Mouse (Mus musculus) midbrain, embryonic 11.5 days (tissue): ENCODE measurements around the gene AA986860. TPM values are rescaled to one million over a fixed set of nuclear protein-coding genes. Genes with fewer than 3 reads are reported as not detected.
A peak's percentile ranks its signal among the peaks of the same experiment; 100 is the strongest.

Experiments used
- ATAC-seq: fragments of 200-750 bp; cut with Nextera tagmentation; 2 replicates; pipeline ENCODE4 v1.8.0; 2017; ENCODE audit warnings: moderate TSS enrichment, moderate library complexity; ENCODE audit not compliant: low FRiP score
- DNase-seq: peaks from one replicate; pipeline ENCODE4 v3.0.0; 2015; ENCODE audit warnings: low spot score; ENCODE audit errors: missing footprints
- H3K27ac ChIP-seq: fragments of 300-500 bp; sonication (generic); 2 replicates; pipeline ENCODE4 v1.5.1; 2014; ENCODE audit warnings: low read depth, low read length
- H3K27me3 ChIP-seq: fragments of 300-500 bp; sonication (generic); 2 replicates; pipeline ENCODE4 v1.6.1; 2014; ENCODE audit warnings: mild to moderate bottlenecking, low read length, moderate library complexity, mixed read lengths; ENCODE audit not compliant: control insufficient read depth, insufficient read depth
- H3K36me3 ChIP-seq: fragments of 300-500 bp; sonication (generic); 2 replicates; pipeline ENCODE4 v1.6.1; 2014; ENCODE audit warnings: mild to moderate bottlenecking, low read length, moderate library complexity, mixed read lengths; ENCODE audit not compliant: control insufficient read depth, insufficient read depth
- H3K4me1 ChIP-seq: fragments of 300-500 bp; sonication (generic); 2 replicates; pipeline ENCODE4 v1.6.1; 2014; ENCODE audit warnings: low read length; ENCODE audit not compliant: control insufficient read depth, insufficient read depth
- H3K4me2 ChIP-seq: fragments of 300-500 bp; sonication (generic); 2 replicates; pipeline ENCODE4 v1.6.1; 2014; ENCODE audit warnings: mild to moderate bottlenecking, moderate library complexity
- H3K4me3 ChIP-seq: fragments of 300-500 bp; sonication (generic); 2 replicates; pipeline ENCODE4 v1.5.1; 2014; ENCODE audit warnings: low read depth, low read length
- H3K9ac ChIP-seq: fragments of 300-500 bp; sonication (generic); 2 replicates; pipeline ENCODE4 v1.6.1; 2014; ENCODE audit warnings: low read length
- H3K9me3 ChIP-seq: fragments of 300-500 bp; sonication (generic); 2 replicates; pipeline ENCODE4 v1.6.1; 2016; ENCODE audit warnings: low read length; ENCODE audit not compliant: control insufficient read depth
- WGBS: fragments of 180-500 bp; shearing (Covaris S2); extraction: QIAGEN DNeasy Blood & Tissue Kit; methylation state at CpG from one replicate; pipeline ENCODE4 v1.1.7; 2014; 5-methylcytosine and 5-hydroxymethylcytosine counted together
- polyA plus RNA-seq: library from polyadenylated mRNA; unstranded; fragments of >200 nt; fragmentation: Nextera tagmentation; extraction: Ambion mirVana; gene quantifications from 2 replicates; pipeline ENCODE4 v1.2.1, GENCODE M21; 2014

The AA986860 gene
- 0.29 and 0.37 TPM in 2 replicates for polyA plus RNA-seq

DNA sequence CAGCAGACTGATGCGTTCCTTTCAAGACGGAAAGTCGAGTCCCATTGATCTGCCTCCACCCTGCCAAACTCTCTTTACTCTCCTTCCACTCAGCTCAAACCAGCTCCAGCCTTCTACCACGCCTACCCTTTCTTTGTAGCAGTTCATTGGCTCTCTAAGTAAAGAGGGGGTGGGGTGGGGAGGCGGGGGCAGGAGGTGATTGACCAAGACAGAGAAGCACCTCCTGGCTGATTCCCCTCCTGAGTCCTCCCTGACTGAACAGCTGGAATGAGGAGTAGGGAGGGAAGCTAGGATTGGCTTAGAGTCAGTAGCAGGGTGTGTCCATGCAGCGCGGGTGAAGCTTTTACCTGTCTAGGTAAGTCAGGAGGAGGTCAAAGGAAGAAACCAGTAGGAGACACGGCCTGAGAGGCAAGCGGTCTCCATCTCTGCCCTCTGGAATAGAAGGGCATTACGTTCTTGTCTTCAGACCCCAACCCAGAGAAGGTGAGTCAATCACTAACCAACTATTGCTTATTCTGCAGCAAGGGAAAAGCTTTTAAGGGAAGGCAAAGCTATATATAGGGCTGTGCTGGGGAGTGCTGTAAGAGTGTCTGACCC, at the start of gene AA986860:
AA986860 (plus strand) TSS at position 236 of the 597 bp plus-strand sequence.
- ATAC-seq, result peak; percentile 70
- 7% methylated on average over 10 of the region's 10 CpGs for WGBS

DNA sequence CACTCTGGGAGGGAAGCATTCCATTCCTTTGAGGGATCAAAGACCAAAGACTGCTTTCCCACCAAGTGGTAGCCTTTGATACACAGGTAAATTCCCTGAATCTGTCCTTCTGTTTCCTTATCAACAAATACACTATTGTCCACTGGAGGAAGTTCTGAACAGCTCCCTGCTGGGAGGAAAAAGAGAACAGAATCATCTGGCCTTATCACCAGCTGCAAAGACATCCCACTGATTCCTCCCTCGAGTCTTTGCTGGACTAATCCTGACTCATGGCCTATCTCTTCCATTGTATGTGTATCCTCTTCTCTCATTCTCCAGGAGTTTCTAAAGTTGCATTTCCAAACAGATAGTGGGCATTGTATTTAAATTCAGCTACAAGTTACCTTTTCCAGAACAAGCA, 47.9 kb upstream of the AA986860 start:
- Histone ChIP-seq H3K4me3 (no peak overlapping the region), H3K9me3 (no peaks in the 10 kb centered on the region), H3K4me1 (no peaks in the 10 kb centered on the region), H3K36me3 (no peaks in the 10 kb centered on the region), H3K27ac (no peak overlapping the region), H3K9ac (no peak overlapping the region), H3K4me2 (no peak overlapping the region), H3K27me3 (no peaks in the 10 kb centered on the region)
- ATAC-seq (no peak), DNase-seq (no peak)
- 35% methylated on average over 1 of the region's 1 CpGs for WGBS

More for the DNA sequence above, at the start of gene AA986860:
- H3K4me2 ChIP-seq, result peak within 1 kb of the TSS; percentile 10; the same call in 1 of the 2 replicates
- no peak within 1 kb of the TSS for H3K4me3 ChIP-seq
- H3K9me3 ChIP-seq, result no peaks in the 10 kb centered on the region
- peak; percentile 79 for DNase-seq
- peaks cover 4% of the 10 kb centered on the region; the same call in 1 of the 2 replicates for H3K4me1 ChIP-seq
- no peak within 1 kb of the TSS for H3K27ac ChIP-seq
- no peak within 1 kb of the TSS for H3K9ac ChIP-seq
- H3K36me3 ChIP-seq, result no peaks in the 10 kb centered on the region
- no peaks in the 10 kb centered on the region for H3K27me3 ChIP-seq

DNA sequence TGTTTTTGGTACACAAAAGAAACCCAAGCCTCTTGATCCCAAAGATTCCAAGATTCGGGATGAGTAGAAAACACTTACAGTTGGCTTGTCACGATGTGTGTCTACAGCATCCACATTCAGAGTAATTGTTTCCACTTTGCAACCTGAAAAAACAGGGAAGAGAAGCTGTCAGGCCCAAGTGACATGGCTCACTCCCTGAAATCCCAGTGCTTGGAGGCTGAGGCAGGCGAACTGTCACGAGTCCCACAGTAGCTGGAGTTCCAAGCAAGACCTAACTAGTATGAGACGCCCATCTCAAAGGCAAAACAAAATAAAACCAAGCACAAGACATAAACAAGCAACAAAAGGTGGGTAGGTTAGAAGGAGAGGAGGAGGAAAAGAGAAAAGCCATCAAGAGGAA, 33.2 kb upstream of the AA986860 start:
- Histone ChIP-seq H3K4me3 (no peak overlapping the region), H3K27me3 (no peaks in the 10 kb centered on the region), H3K4me1 (no peaks in the 10 kb centered on the region), H3K9ac (no peak overlapping the region), H3K36me3 (peaks cover 4% of the 10 kb centered on the region), H3K27ac (no peak overlapping the region), H3K9me3 (no peaks in the 10 kb centered on the region), H3K4me2 (no peak overlapping the region)
- WGBS, result 96% methylated on average over 5 of the region's 5 CpGs
- ATAC-seq (no peak), DNase-seq (no peak)

DNA sequence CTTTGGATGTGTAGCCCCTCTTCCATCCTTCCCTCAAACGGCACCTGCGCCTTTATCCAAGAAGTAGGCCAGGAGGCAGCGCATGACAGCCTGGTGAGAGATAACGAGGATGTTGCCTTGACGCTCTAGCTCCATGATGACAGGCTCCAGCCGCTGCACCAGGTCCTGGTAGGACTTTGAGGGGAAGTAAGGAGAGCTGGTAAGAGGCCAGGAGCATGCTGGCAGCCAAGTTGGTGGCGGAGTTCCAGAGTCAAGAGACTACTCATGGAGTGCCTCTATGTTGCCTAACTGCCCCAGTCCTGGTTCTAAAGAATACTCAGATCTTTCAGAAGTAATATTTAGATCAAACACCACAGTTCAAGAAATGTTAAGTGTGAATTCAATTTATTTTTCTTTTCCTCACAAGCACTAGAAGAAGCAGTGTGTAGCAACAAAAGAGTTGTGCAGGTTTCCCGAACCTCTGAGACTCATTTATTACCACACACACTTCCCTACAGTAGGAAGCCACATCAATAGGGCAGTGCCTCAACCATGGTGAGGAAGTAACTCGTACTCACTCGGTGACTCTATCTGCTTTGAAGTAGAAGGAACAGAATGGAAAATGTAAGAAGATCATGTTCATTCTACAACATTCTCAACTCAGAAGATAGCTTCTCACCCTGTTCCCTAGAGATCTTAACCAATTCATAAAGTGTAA, 31.7 kb upstream of the AA986860 start:
- no peaks in the 10 kb centered on the region for H3K4me1 ChIP-seq
- H3K4me2 ChIP-seq, result no peak overlapping the region
- H3K9ac ChIP-seq, result no peak overlapping the region
- 93% methylated on average over 10 of the region's 10 CpGs for WGBS
- no peaks in the 10 kb centered on the region for H3K9me3 ChIP-seq
- peaks cover 4% of the 10 kb centered on the region for H3K36me3 ChIP-seq
- no peak for DNase-seq
- ATAC-seq, result no peak
- H3K4me3 ChIP-seq, result no peak overlapping the region
- H3K27me3 ChIP-seq, result no peaks in the 10 kb centered on the region
- no peak overlapping the region for H3K27ac ChIP-seq

GRCm38 (mm10) chr1:130701976-130702375, 29.8 kb upstream of the AA986860 start:
- Histone ChIP-seq H3K4me1 (no peaks in the 10 kb centered on the region), H3K27ac (no peak overlapping the region), H3K27me3 (no peaks in the 10 kb centered on the region), H3K4me3 (no peak overlapping the region), H3K4me2 (no peak overlapping the region), H3K9ac (no peak overlapping the region), H3K36me3 (peaks cover 4% of the 10 kb centered on the region), H3K9me3 (no peaks in the 10 kb centered on the region)
- ATAC-seq (no peak), DNase-seq (no peak)
- 94% methylated on average over 11 of the region's 11 CpGs for WGBS

- H3K27me3 ChIP-seq, result no peaks in the 10 kb centered on the region
- H3K4me2 ChIP-seq, result no peak overlapping the region
- H3K4me3 ChIP-seq, result no peak overlapping the region
- H3K9me3 ChIP-seq, result no peaks in the 10 kb centered on the region
- DNase-seq (no peak), ATAC-seq (no peak)
- 72% methylated on average over 2 of the region's 2 CpGs for WGBS
- no peaks in the 10 kb centered on the region for H3K4me1 ChIP-seq
- peaks cover 4% of the 10 kb centered on the region for H3K36me3 ChIP-seq
- no peak overlapping the region for H3K9ac ChIP-seq
- H3K27ac ChIP-seq, result no peak overlapping the region
These were observed 28.2 kb upstream of the AA986860 start for GRCm38 (mm10) chr1:130703613-130704012.

DNA sequence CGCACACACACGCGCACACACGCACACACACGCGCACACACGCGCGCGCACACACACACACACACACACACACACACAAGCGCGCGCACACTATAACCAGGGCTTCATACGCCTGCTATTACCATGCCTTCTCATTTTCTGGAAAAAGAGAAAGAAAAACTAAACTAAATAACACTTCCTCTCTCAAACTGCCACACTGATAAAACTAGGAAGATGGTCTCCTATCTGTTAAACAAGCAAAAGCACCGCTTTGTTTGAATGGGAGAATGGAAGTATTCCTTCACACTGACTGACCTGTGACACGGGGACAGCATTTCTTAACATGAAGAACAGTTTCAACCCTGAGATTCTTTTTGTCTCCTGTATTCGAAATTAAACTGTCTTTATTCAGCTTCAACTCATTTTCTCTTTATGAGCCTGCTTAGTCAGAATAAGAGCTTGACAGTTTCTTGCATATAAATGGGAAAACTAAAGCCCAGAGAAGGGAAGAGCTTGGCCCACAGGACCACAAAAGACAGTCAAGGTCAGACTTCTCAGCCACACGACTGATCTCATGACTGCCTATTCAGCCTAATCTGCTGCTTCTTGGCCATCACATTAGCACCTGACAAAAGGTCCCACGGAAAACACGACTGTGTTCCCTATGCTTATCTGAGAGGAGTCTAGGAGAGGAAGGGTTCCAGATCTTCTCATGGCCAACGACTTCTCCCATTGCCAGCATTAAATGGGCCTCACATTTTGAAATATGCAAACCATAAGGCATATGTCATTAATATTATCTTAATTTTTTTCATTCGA, 21.3 kb upstream of the AA986860 start:
- no peak for DNase-seq
- H3K4me1 ChIP-seq, result no peaks in the 10 kb centered on the region
- H3K4me3 ChIP-seq, result no peak overlapping the region
- no peak overlapping the region for H3K27ac ChIP-seq
- H3K27me3 ChIP-seq, result no peaks in the 10 kb centered on the region
- ATAC-seq, result no peak
- no peak overlapping the region for H3K4me2 ChIP-seq
- WGBS, result 89% methylated on average over 22 of the region's 22 CpGs
- no peak overlapping the region for H3K9ac ChIP-seq
- H3K9me3 ChIP-seq, result no peaks in the 10 kb centered on the region
- H3K36me3 ChIP-seq, result no peaks in the 10 kb centered on the region

- no peak overlapping the region for H3K4me3 ChIP-seq
- H3K4me1 ChIP-seq, result peaks cover 12% of the 10 kb centered on the region
- H3K9ac ChIP-seq, result no peak overlapping the region
- H3K27ac ChIP-seq, result no peak overlapping the region
- H3K4me2 ChIP-seq, result no peak overlapping the region
- H3K27me3 ChIP-seq, result no peaks in the 10 kb centered on the region
- DNase-seq, result peak; percentile 26
- 74% methylated on average over 4 of the region's 4 CpGs for WGBS
- no peaks in the 10 kb centered on the region for H3K36me3 ChIP-seq
- no peak for ATAC-seq
- H3K9me3 ChIP-seq, result no peaks in the 10 kb centered on the region
These were observed 17.7 kb upstream of the AA986860 start for GRCm38 (mm10) chr1:130714046-130714445.
